Mouse (Mus musculus): ENCODE results near the gene Snn.

DNA sequence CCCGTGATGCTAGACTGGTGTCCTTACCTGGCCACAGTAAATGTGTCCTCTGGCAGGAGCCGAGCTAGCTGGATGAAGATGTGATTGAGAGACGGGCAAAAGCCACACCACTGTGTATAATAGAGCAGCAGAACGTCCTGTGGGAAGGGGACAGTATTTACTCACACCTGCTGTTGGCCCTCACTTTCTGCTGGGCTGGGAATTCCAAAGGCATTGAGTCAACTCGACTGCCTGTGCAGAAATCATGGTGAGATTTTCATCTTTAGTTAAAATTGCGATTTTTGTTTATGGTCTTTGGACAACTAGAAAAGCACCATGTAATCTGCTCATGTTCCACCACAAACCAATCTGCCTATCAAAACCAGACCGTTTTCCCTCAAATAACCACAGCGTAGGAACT is 23.4 kb downstream of the Snn start:
- TF ChIP-seq CTCF (IDR thresholded peaks at IDR 0.05; ENCODE audit: insufficient read depth, low read length): no peak
- no peak for TF ChIP-seq POLR2A (IDR thresholded peaks at IDR 0.05; ENCODE audit: borderline replicate concordance, extremely low read depth, low read depth, low read length)

Data from lung, adult 2 months (tissue).